Mouse (Mus musculus) kidney, adult 2 months (tissue): ENCODE results near the gene Ttyh1.

ENCODE experiments used
- CTCF ChIP-seq: fragments of 200-500 bp; conservative IDR thresholded peaks from 2 replicates; pipeline ENCODE4 v1.5.1; 2011; ENCODE audit warnings: low read depth, mild to moderate bottlenecking, control low read depth, low read length, moderate library complexity, mixed read lengths; ENCODE audit not compliant: insufficient read depth, insufficient read length
- POLR2A ChIP-seq: fragments of 200-500 bp; IDR thresholded peaks from one replicate; pipeline ENCODE4 v1.6.1; 2011; ENCODE audit warnings: low read depth, low read length, control low read depth

DNA sequence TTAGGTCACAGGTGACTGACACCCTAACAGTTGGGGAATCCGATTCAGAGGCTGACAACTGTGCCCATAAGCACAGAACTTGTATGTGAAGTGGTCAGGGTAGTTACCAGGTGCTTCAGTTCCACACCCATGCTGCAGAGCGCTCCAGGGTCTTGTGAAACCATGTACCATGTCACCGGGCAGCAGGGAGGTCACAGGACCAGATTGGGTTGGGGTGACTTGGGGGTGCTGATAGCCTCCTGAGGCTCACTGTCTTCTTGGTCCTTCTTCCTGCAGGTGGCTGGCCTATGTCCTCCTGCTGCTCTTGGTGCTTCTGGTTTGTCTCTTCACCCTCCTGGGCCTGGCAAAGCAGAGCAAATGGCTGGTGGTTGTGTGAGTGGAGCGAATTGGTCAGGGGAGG is 8.7 kb downstream of the Ttyh1 start:
- TF ChIP-seq CTCF (no peak), POLR2A (no peak)
